Mouse (Mus musculus) lung, postnatal 0 days (tissue): ENCODE results near the gene Podnl1. TPM values are rescaled to one million over a fixed set of nuclear protein-coding genes. Genes with fewer than 3 reads are reported as not detected.

Source experiments
- ATAC-seq: fragments of 200-750 bp; cut with Nextera tagmentation; 2 replicates; pipeline ENCODE4 v1.8.0; 2017; ENCODE audit warnings: moderate library complexity
- DNase-seq: peaks from one replicate; pipeline ENCODE4 v3.0.0-alpha.2; 2016; ENCODE audit warnings: low spot score
- H3K27ac ChIP-seq: fragments of 300-500 bp; sonication (generic); 2 replicates; pipeline ENCODE4 v1.5.1; 2014; ENCODE audit warnings: antibody characterized with exemption, mild to moderate bottlenecking, low read length, mixed read lengths
- H3K27me3 ChIP-seq: fragments of 300-500 bp; sonication (generic); replicated peaks from 2 replicates; pipeline ENCODE4 v1.6.1; 2014; ENCODE audit warnings: low read length, mixed read lengths; ENCODE audit not compliant: insufficient read depth
- H3K36me3 ChIP-seq: fragments of 300-500 bp; sonication (generic); 2 replicates; pipeline ENCODE4 v1.6.1; 2014; ENCODE audit warnings: low read length, mixed read lengths; ENCODE audit not compliant: insufficient read depth
- H3K4me1 ChIP-seq: fragments of 300-500 bp; sonication (generic); 2 replicates; pipeline ENCODE4 v1.6.1; 2014; ENCODE audit warnings: antibody characterized with exemption, low read depth, low read length, mixed read lengths; ENCODE audit not compliant: insufficient read depth
- H3K4me2 ChIP-seq: fragments of 300-500 bp; sonication (generic); replicated peaks from 2 replicates; pipeline ENCODE4 v1.6.1; 2014; ENCODE audit warnings: low read depth, mild to moderate bottlenecking, low read length, moderate library complexity, mixed read lengths
- H3K4me3 ChIP-seq: fragments of 300-500 bp; sonication (generic); 2 replicates; pipeline ENCODE4 v1.5.1; 2014; ENCODE audit warnings: low read depth, low read length
- H3K9ac ChIP-seq: fragments of 300-500 bp; sonication (generic); replicated peaks from 2 replicates; pipeline ENCODE4 v1.6.1; 2014; ENCODE audit warnings: low read depth, mild to moderate bottlenecking
- H3K9me3 ChIP-seq: fragments of 300-500 bp; sonication (generic); 2 replicates; pipeline ENCODE4 v1.6.1; 2016; ENCODE audit warnings: low read length, mixed read lengths
- CTCF ChIP-seq: IDR thresholded peaks from 2 replicates; pipeline ENCODE4 v1.5.1; 2016; ENCODE audit warnings: antibody characterized with exemption, mild to moderate bottlenecking
- EP300 ChIP-seq: IDR thresholded peaks from 2 replicates; pipeline ENCODE4 v1.6.1; 2016; ENCODE audit warnings: antibody characterized with exemption, mild to moderate bottlenecking, control low read depth
- WGBS: fragments of 180-500 bp; shearing (Covaris S2); extraction: QIAGEN DNeasy Blood & Tissue Kit; methylation state at CpG from one replicate; pipeline ENCODE4 v1.1.7; 2014; 5-methylcytosine and 5-hydroxymethylcytosine counted together
- polyA plus RNA-seq: library from polyadenylated mRNA; unstranded; fragments of >200 nt; fragmentation: Nextera tagmentation; extraction: Ambion mirVana; gene quantifications from 2 replicates; pipeline ENCODE4 v1.2.1, GENCODE M21; 2015

The Podnl1 gene
- polyA plus RNA-seq, 1 experiment from 2014 or later: 0.19 TPM

- WGBS: 45% methylated on average over 29 of the region's 30 CpGs
- Histone ChIP-seq H3K9ac (no peak overlapping the region), H3K27ac (no peak overlapping the region), H3K4me2 (no peak overlapping the region), H3K4me3 (no peak overlapping the region), H3K4me1 (no peaks in the 10 kb centered on the region), H3K36me3 (0 out of 2 replicates have a peak, but pooled peaks cover 8% of the 10 kb centered on the region), H3K9me3 (no peaks in the 10 kb centered on the region), H3K27me3 (no peaks in the 10 kb centered on the region)
- DNase-seq: no peak
- TF ChIP-seq EP300: no peak
- TF ChIP-seq CTCF: no peak
- no peak for ATAC-seq
Observed at GRCm38 (mm10) chr8:84130806-84131205, 5.0 kb downstream of the Podnl1 start.

- 81% methylated on average over 8 of the region's 8 CpGs for WGBS
- H3K4me1 ChIP-seq: no peaks in the 10 kb centered on the region
- ATAC-seq (no peak), DNase-seq (no peak)
- H3K4me2 ChIP-seq: no peak overlapping the region
- TF ChIP-seq CTCF (no peak), EP300 (no peak)
- H3K27ac ChIP-seq: no peak overlapping the region
- H3K36me3 ChIP-seq: peaks cover 17% of the 10 kb centered on the region; the same call in 1 of the 2 replicates
- no peak overlapping the region for H3K9ac ChIP-seq
- no peaks in the 10 kb centered on the region for H3K9me3 ChIP-seq
- no peak overlapping the region for H3K4me3 ChIP-seq
- H3K27me3 ChIP-seq: no peaks in the 10 kb centered on the region
Observed at GRCm38 (mm10) chr8:84132225-84132624, 6.4 kb downstream of the Podnl1 start.

- no peak for ATAC-seq
- H3K4me1 ChIP-seq: no peaks in the 10 kb centered on the region
- WGBS: 91% methylated on average over 3 of the region's 3 CpGs
- H3K4me3 ChIP-seq: no peak overlapping the region
- H3K4me2 ChIP-seq: no peak overlapping the region
- no peak for DNase-seq
- H3K9ac ChIP-seq: no peak overlapping the region
- peaks cover 54% of the 10 kb centered on the region; the same call in 1 of the 2 replicates for H3K36me3 ChIP-seq
- no peaks in the 10 kb centered on the region for H3K27me3 ChIP-seq
- no peak for TF ChIP-seq CTCF
- no peak for TF ChIP-seq EP300
- H3K27ac ChIP-seq: no peak overlapping the region
- no peaks in the 10 kb centered on the region for H3K9me3 ChIP-seq
Observed at GRCm38 (mm10) chr8:84137848-84138247, 12.1 kb downstream of the Podnl1 start.

- H3K36me3 ChIP-seq: peaks cover 57% of the 10 kb centered on the region; the same call in 1 of the 2 replicates
- 89% methylated on average over 4 of the region's 4 CpGs for WGBS
- DNase-seq (no peak), ATAC-seq (no peak)
- no peak overlapping the region for H3K27ac ChIP-seq
- H3K9ac ChIP-seq: no peak overlapping the region
- H3K27me3 ChIP-seq: no peaks in the 10 kb centered on the region
- no peaks in the 10 kb centered on the region for H3K9me3 ChIP-seq
- no peak overlapping the region for H3K4me2 ChIP-seq
- H3K4me1 ChIP-seq: no peaks in the 10 kb centered on the region
- no peak for TF ChIP-seq CTCF
- no peak overlapping the region for H3K4me3 ChIP-seq
Observed at GRCm38 (mm10) chr8:84140838-84141237, 15.0 kb downstream of the Podnl1 start.

GRCm38 (mm10) chr8:84144636-84145245 is 19.0 kb downstream of the Podnl1 start:
- DNase-seq: no peak
- Histone ChIP-seq H3K27ac (no peak overlapping the region), H3K36me3 (peaks cover 30% of the 10 kb centered on the region; the same call in 1 of the 2 replicates), H3K4me2 (no peak overlapping the region), H3K4me1 (peaks cover 6% of the 10 kb centered on the region; the same call in 1 of the 2 replicates), H3K27me3 (no peaks in the 10 kb centered on the region), H3K9me3 (no peaks in the 10 kb centered on the region), H3K9ac (no peak overlapping the region), H3K4me3 (no peak overlapping the region)
- no peak for ATAC-seq
- 87% methylated on average over 8 of the region's 8 CpGs for WGBS
- no peak for TF ChIP-seq EP300
- TF ChIP-seq CTCF: no peak

GRCm38 (mm10) chr8:84147324-84147766 is 21.6 kb downstream of the Podnl1 start:
- H3K4me2 ChIP-seq: peak overlapping the region; percentile 96
- ATAC-seq (peak; percentile 71), DNase-seq (peak; percentile 73)
- peaks cover 6% of the 10 kb centered on the region; the same call in 1 of the 2 replicates for H3K4me1 ChIP-seq
- TF ChIP-seq EP300 (no peak), CTCF (no peak)
- H3K9me3 ChIP-seq: no peaks in the 10 kb centered on the region
- H3K27me3 ChIP-seq: no peaks in the 10 kb centered on the region
- H3K27ac ChIP-seq: peak overlapping the region; percentile 69
- peak overlapping the region; percentile 60 for H3K9ac ChIP-seq
- peaks cover 16% of the 10 kb centered on the region; the same call in 1 of the 2 replicates for H3K36me3 ChIP-seq
- 5% methylated on average over 13 of the region's 14 CpGs for WGBS
- peak overlapping the region; percentile 60 for H3K4me3 ChIP-seq
